Mouse (Mus musculus) activated CD4-positive, CD25-positive, alpha-beta regulatory T cell, adult 4 months (primary cell): ENCODE measurements around the gene Lgi4. TPM values are rescaled to one million over a fixed set of nuclear protein-coding genes. Genes with fewer than 3 reads are reported as not detected.

ENCODE experiments used
- ATAC-seq: one replicate; pipeline ENCODE4 v1.8.0; 2017
- polyA plus RNA-seq, 2 experiments: library from polyadenylated mRNA; unstranded; fragments of 100-300 nt; shearing (Covaris generic); gene quantifications; one replicate each; pipeline ENCODE4 v1.2.1; 2017

Gene Lgi4
- polyA plus RNA-seq = under 1 TPM in 1 of 2 experiments, not detected in 1; 0.19 TPM

- peak; percentile 54 for ATAC-seq
These were observed at the start of gene Lgi4 for GRCm38 (mm10) chr7:31059108-31059507. Gene Lgi4 (plus strand): TSS chr7:31059342.

GRCm38 (mm10) chr7:31012971-31013370 lies 46.2 kb upstream of the Lgi4 start:
- no peak for ATAC-seq

- ATAC-seq = no peak
These were observed 41.8 kb upstream of the Lgi4 start for GRCm38 (mm10) chr7:31017104-31017901.

- ATAC-seq = peak; percentile 6
These were observed 30.5 kb upstream of the Lgi4 start for GRCm38 (mm10) chr7:31028609-31029008.

GRCm38 (mm10) chr7:31030717-31031116 lies 28.4 kb upstream of the Lgi4 start:
- ATAC-seq = no peak

GRCm38 (mm10) chr7:31031731-31032130 lies 27.4 kb upstream of the Lgi4 start:
- no peak for ATAC-seq

GRCm38 (mm10) chr7:31033409-31034165 lies 25.6 kb upstream of the Lgi4 start:
- peak; percentile 77 for ATAC-seq

GRCm38 (mm10) chr7:31034789-31035188 lies 24.4 kb upstream of the Lgi4 start:
- ATAC-seq = peak; percentile 14

- ATAC-seq = no peak
These were observed 23.9 kb upstream of the Lgi4 start for GRCm38 (mm10) chr7:31035291-31035690.

- peak; percentile 5 for ATAC-seq
These were observed 22.2 kb upstream of the Lgi4 start for GRCm38 (mm10) chr7:31036917-31037316.

- ATAC-seq = peak; percentile 22
These were observed 21.5 kb upstream of the Lgi4 start for GRCm38 (mm10) chr7:31037675-31038074.

GRCm38 (mm10) chr7:31039011-31039410 lies 20.1 kb upstream of the Lgi4 start:
- no peak for ATAC-seq

- no peak for ATAC-seq
These were observed 18.7 kb upstream of the Lgi4 start for GRCm38 (mm10) chr7:31040281-31041022.

- ATAC-seq = no peak
These were observed 18.1 kb upstream of the Lgi4 start for GRCm38 (mm10) chr7:31041023-31041407.

GRCm38 (mm10) chr7:31041662-31042315 lies 17.4 kb upstream of the Lgi4 start:
- ATAC-seq = peak; percentile 83

- ATAC-seq = no peak
These were observed 16.7 kb upstream of the Lgi4 start, which contains the start of gene Fxyd5 for GRCm38 (mm10) chr7:31042431-31042910. Gene Fxyd5 (minus strand): TSS chr7:31042481.

GRCm38 (mm10) chr7:31049135-31049845 lies 9.9 kb upstream of the Lgi4 start:
- ATAC-seq = no peak

GRCm38 (mm10) chr7:31049846-31050281 lies 9.3 kb upstream of the Lgi4 start:
- ATAC-seq = no peak

- ATAC-seq = no peak
These were observed 8.7 kb upstream of the Lgi4 start for GRCm38 (mm10) chr7:31050487-31050886.

- ATAC-seq = no peak
These were observed 8.2 kb upstream of the Lgi4 start for GRCm38 (mm10) chr7:31050921-31051320.

- ATAC-seq = no peak
These were observed 7.7 kb upstream of the Lgi4 start, which contains the start of gene Fxyd7 for GRCm38 (mm10) chr7:31051321-31052021. Gene Fxyd7 (minus strand): TSS chr7:31051467.
